Mouse (Mus musculus): ENCODE measurements around the gene Ehd4. TPM values are rescaled to one million over a fixed set of nuclear protein-coding genes. Genes with fewer than 3 reads are reported as not detected.

The Ehd4 gene
- polyA plus RNA-seq, 1 experiment from 2014 or later, result 59.7 TPM

GRCm38 (mm10) chr2:120165474-120165873 lies 11.1 kb upstream of the Ehd4 start:
- no peaks in the 10 kb centered on the region for H3K27me3 ChIP-seq
- no peak overlapping the region for H3K4me3 ChIP-seq (replicated peaks)
- no peaks in the 10 kb centered on the region for H3K9me3 ChIP-seq (replicated peaks)
- no peaks in the 10 kb centered on the region for H3K36me3 ChIP-seq
- H3K4me1 ChIP-seq, result no peaks in the 10 kb centered on the region
- 84% methylated on average over 10 of the region's 10 CpGs for WGBS
- H3K27ac ChIP-seq (replicated peaks), result no peak overlapping the region
- no peak for ATAC-seq (ENCODE audit: insufficient number of reproducible peaks, low FRiP score, low TSS enrichment, low read depth)
- H3K9ac ChIP-seq, result no peak overlapping the region
- H3K4me2 ChIP-seq (replicated peaks), result no peak overlapping the region

- H3K36me3 ChIP-seq, result no peaks in the 10 kb centered on the region
- no peak overlapping the region for H3K4me2 ChIP-seq (replicated peaks)
- no peak for ATAC-seq (ENCODE audit: insufficient number of reproducible peaks, low FRiP score, low TSS enrichment, low read depth)
- no peak overlapping the region for H3K9ac ChIP-seq
- H3K4me1 ChIP-seq, result 0 out of 2 replicates have a peak, but pooled peaks cover 5% of the 10 kb centered on the region
- no peak overlapping the region for H3K4me3 ChIP-seq (replicated peaks)
- no peaks in the 10 kb centered on the region for H3K9me3 ChIP-seq (replicated peaks)
- H3K27ac ChIP-seq (replicated peaks), result no peak overlapping the region
- H3K27me3 ChIP-seq, result no peaks in the 10 kb centered on the region
- WGBS, result 81% methylated on average over 2 of the region's 2 CpGs
Observed at GRCm38 (mm10) chr2:120159434-120159833, 5.0 kb upstream of the Ehd4 start.

GRCm38 (mm10) chr2:120158846-120159245 lies 4.4 kb upstream of the Ehd4 start:
- no peaks in the 10 kb centered on the region for H3K27me3 ChIP-seq
- H3K4me3 ChIP-seq (replicated peaks), result no peak overlapping the region
- H3K9ac ChIP-seq, result no peak overlapping the region
- no peak overlapping the region for H3K27ac ChIP-seq (replicated peaks)
- ATAC-seq (ENCODE audit: insufficient number of reproducible peaks, low FRiP score, low TSS enrichment, low read depth), result no peak
- 21% methylated on average over 1 of the region's 1 CpGs for WGBS
- no peaks in the 10 kb centered on the region for H3K36me3 ChIP-seq
- H3K4me2 ChIP-seq (replicated peaks), result no peak overlapping the region
- H3K4me1 ChIP-seq, result peaks cover 8% of the 10 kb centered on the region; the same call in 1 of the 2 replicates
- no peaks in the 10 kb centered on the region for H3K9me3 ChIP-seq (replicated peaks)

- 47% methylated on average over 5 of the region's 5 CpGs for WGBS
- H3K9ac ChIP-seq, result no peak overlapping the region
- no peak overlapping the region for H3K4me3 ChIP-seq (replicated peaks)
- no peaks in the 10 kb centered on the region for H3K36me3 ChIP-seq
- ATAC-seq (ENCODE audit: insufficient number of reproducible peaks, low FRiP score, low TSS enrichment, low read depth), result no peak
- H3K9me3 ChIP-seq (replicated peaks), result no peaks in the 10 kb centered on the region
- no peak overlapping the region for H3K4me2 ChIP-seq (replicated peaks)
- H3K4me1 ChIP-seq, result peaks cover 13% of the 10 kb centered on the region
- no peaks in the 10 kb centered on the region for H3K27me3 ChIP-seq
- H3K27ac ChIP-seq (replicated peaks), result no peak overlapping the region
Observed at GRCm38 (mm10) chr2:120158016-120158415, 3.6 kb upstream of the Ehd4 start.

- Histone ChIP-seq H3K4me2 (replicated peaks) (no peak overlapping the region), H3K4me1 (peaks cover 13% of the 10 kb centered on the region), H3K9ac (no peak overlapping the region), H3K36me3 (no peaks in the 10 kb centered on the region), H3K9me3 (replicated peaks) (no peaks in the 10 kb centered on the region), H3K27me3 (no peaks in the 10 kb centered on the region), H3K4me3 (replicated peaks) (no peak overlapping the region), H3K27ac (replicated peaks) (no peak overlapping the region)
- 65% methylated on average over 2 of the region's 2 CpGs for WGBS
- ATAC-seq (ENCODE audit: insufficient number of reproducible peaks, low FRiP score, low TSS enrichment, low read depth), result no peak
Observed at GRCm38 (mm10) chr2:120157606-120158005, 3.2 kb upstream of the Ehd4 start.

GRCm38 (mm10) chr2:120153586-120154360 lies 633 bp downstream of the Ehd4 start:
- Histone ChIP-seq H3K9ac (peak overlapping the region; percentile 60), H3K9me3 (replicated peaks) (no peaks in the 10 kb centered on the region), H3K4me2 (replicated peaks) (peak overlapping the region; percentile 100), H3K4me1 (peaks cover 13% of the 10 kb centered on the region), H3K36me3 (no peaks in the 10 kb centered on the region), H3K4me3 (replicated peaks) (peak overlapping the region; percentile 74), H3K27ac (replicated peaks) (peak overlapping the region; percentile 68; the same call in 1 of the 2 replicates), H3K27me3 (no peaks in the 10 kb centered on the region)
- 2% methylated on average over 38 of the region's 38 CpGs for WGBS
- ATAC-seq (ENCODE audit: insufficient number of reproducible peaks, low FRiP score, low TSS enrichment, low read depth), result peak; percentile 45

- Histone ChIP-seq H3K27ac (replicated peaks) (no peak overlapping the region), H3K9ac (no peak overlapping the region)
- WGBS, result 66% methylated on average over 3 of the region's 3 CpGs
Observed at GRCm38 (mm10) chr2:120150571-120150970, 3.8 kb downstream of the Ehd4 start.

GRCm38 (mm10) chr2:120149634-120150033 lies 4.8 kb downstream of the Ehd4 start:
- Histone ChIP-seq H3K36me3 (no peaks in the 10 kb centered on the region), H3K4me1 (peaks cover 9% of the 10 kb centered on the region), H3K27ac (replicated peaks) (no peak overlapping the region), H3K9ac (no peak overlapping the region), H3K4me3 (replicated peaks) (no peak overlapping the region), H3K9me3 (replicated peaks) (no peaks in the 10 kb centered on the region), H3K27me3 (no peaks in the 10 kb centered on the region), H3K4me2 (replicated peaks) (no peak overlapping the region)
- no peak for ATAC-seq (ENCODE audit: insufficient number of reproducible peaks, low FRiP score, low TSS enrichment, low read depth)
- 80% methylated on average over 7 of the region's 7 CpGs for WGBS

More at GRCm38 (mm10) chr2:120150571-120150970, 3.8 kb downstream of the Ehd4 start:
- peaks cover 13% of the 10 kb centered on the region for H3K4me1 ChIP-seq
- no peaks in the 10 kb centered on the region for H3K9me3 ChIP-seq (replicated peaks)
- H3K36me3 ChIP-seq, result no peaks in the 10 kb centered on the region
- no peak overlapping the region for H3K4me3 ChIP-seq (replicated peaks)
- H3K4me2 ChIP-seq (replicated peaks), result no peak overlapping the region
- no peak for ATAC-seq (ENCODE audit: insufficient number of reproducible peaks, low FRiP score, low TSS enrichment, low read depth)
- H3K27me3 ChIP-seq, result no peaks in the 10 kb centered on the region

GRCm38 (mm10) chr2:120147999-120148398 lies 6.4 kb downstream of the Ehd4 start:
- Histone ChIP-seq H3K27me3 (no peaks in the 10 kb centered on the region), H3K9me3 (replicated peaks) (no peaks in the 10 kb centered on the region), H3K4me1 (no peaks in the 10 kb centered on the region), H3K4me2 (replicated peaks) (no peak overlapping the region), H3K4me3 (replicated peaks) (no peak overlapping the region), H3K9ac (no peak overlapping the region), H3K27ac (replicated peaks) (no peak overlapping the region), H3K36me3 (no peaks in the 10 kb centered on the region)
- ATAC-seq (ENCODE audit: insufficient number of reproducible peaks, low FRiP score, low TSS enrichment, low read depth), result no peak
- 72% methylated on average over 3 of the region's 3 CpGs for WGBS

- H3K4me2 ChIP-seq (replicated peaks), result no peak overlapping the region
- no peak overlapping the region for H3K9ac ChIP-seq
- 37% methylated on average over 2 of the region's 2 CpGs for WGBS
- no peaks in the 10 kb centered on the region for H3K27me3 ChIP-seq
- H3K9me3 ChIP-seq (replicated peaks), result no peaks in the 10 kb centered on the region
- no peaks in the 10 kb centered on the region for H3K36me3 ChIP-seq
- no peak for ATAC-seq (ENCODE audit: insufficient number of reproducible peaks, low FRiP score, low TSS enrichment, low read depth)
- no peak overlapping the region for H3K4me3 ChIP-seq (replicated peaks)
- H3K4me1 ChIP-seq, result no peaks in the 10 kb centered on the region
- no peak overlapping the region for H3K27ac ChIP-seq (replicated peaks)
Observed at GRCm38 (mm10) chr2:120147364-120147763, 7.0 kb downstream of the Ehd4 start.

GRCm38 (mm10) chr2:120146543-120146942 lies 7.9 kb downstream of the Ehd4 start:
- WGBS, result 62% methylated on average over 2 of the region's 2 CpGs
- no peaks in the 10 kb centered on the region for H3K27me3 ChIP-seq
- H3K27ac ChIP-seq (replicated peaks), result no peak overlapping the region
- H3K36me3 ChIP-seq, result no peaks in the 10 kb centered on the region
- H3K4me2 ChIP-seq (replicated peaks), result no peak overlapping the region
- H3K9me3 ChIP-seq (replicated peaks), result no peaks in the 10 kb centered on the region
- no peak overlapping the region for H3K9ac ChIP-seq
- ATAC-seq (ENCODE audit: insufficient number of reproducible peaks, low FRiP score, low TSS enrichment, low read depth), result no peak
- H3K4me3 ChIP-seq (replicated peaks), result no peak overlapping the region
- H3K4me1 ChIP-seq, result no peaks in the 10 kb centered on the region

- Histone ChIP-seq H3K9ac (no peak overlapping the region), H3K4me1 (no peaks in the 10 kb centered on the region), H3K4me2 (replicated peaks) (no peak overlapping the region), H3K9me3 (replicated peaks) (no peaks in the 10 kb centered on the region), H3K4me3 (replicated peaks) (no peak overlapping the region), H3K27ac (replicated peaks) (no peak overlapping the region), H3K27me3 (no peaks in the 10 kb centered on the region), H3K36me3 (no peaks in the 10 kb centered on the region)
- 63% methylated on average over 4 of the region's 4 CpGs for WGBS
- no peak for ATAC-seq (ENCODE audit: insufficient number of reproducible peaks, low FRiP score, low TSS enrichment, low read depth)
Observed at GRCm38 (mm10) chr2:120144390-120144789, 10.0 kb downstream of the Ehd4 start.

Data from embryonic facial prominence, embryonic 15.5 days (tissue).